Mouse (Mus musculus) kidney, embryonic 14.5 days (tissue): ENCODE data around the gene Klhl9. TPM values are rescaled to one million over a fixed set of nuclear protein-coding genes. Genes with fewer than 3 reads are reported as not detected.

Experiments used
- ATAC-seq: fragments of 200-750 bp; cut with Nextera tagmentation; 2 replicates; pipeline ENCODE4 v1.8.0; 2017; ENCODE audit warnings: moderate number of reproducible peaks, mild to moderate bottlenecking, moderate TSS enrichment, moderate library complexity; ENCODE audit not compliant: low FRiP score, low TSS enrichment
- H3K27ac ChIP-seq: fragments of 300-500 bp; sonication (generic); 2 replicates; pipeline ENCODE4 v1.5.1; 2014; ENCODE audit warnings: low read depth, mild to moderate bottlenecking, low read length, moderate library complexity, mixed read lengths
- H3K27me3 ChIP-seq: fragments of 300-500 bp; sonication (generic); 2 replicates; pipeline ENCODE4 v1.6.1; 2014; ENCODE audit warnings: mild to moderate bottlenecking, low read length; ENCODE audit not compliant: control insufficient read depth, insufficient read depth
- H3K36me3 ChIP-seq: fragments of 300-500 bp; sonication (generic); 2 replicates; pipeline ENCODE4 v1.6.1; 2014; ENCODE audit warnings: low read length, mixed read lengths; ENCODE audit not compliant: control insufficient read depth, insufficient read depth
- H3K4me1 ChIP-seq: fragments of 300-500 bp; sonication (generic); 2 replicates; pipeline ENCODE4 v1.6.1; 2014; ENCODE audit warnings: low read length, mixed read lengths; ENCODE audit not compliant: control insufficient read depth, insufficient read depth
- H3K4me2 ChIP-seq: fragments of 300-500 bp; sonication (generic); replicated peaks from 2 replicates; pipeline ENCODE4 v1.6.1; 2014; ENCODE audit warnings: low read depth, mild to moderate bottlenecking, low read length
- H3K4me3 ChIP-seq: fragments of 300-500 bp; sonication (generic); 2 replicates; pipeline ENCODE4 v1.5.1; 2014; ENCODE audit warnings: mild to moderate bottlenecking, low read length
- H3K9ac ChIP-seq: fragments of 300-500 bp; sonication (generic); 2 replicates; pipeline ENCODE4 v1.6.1; 2014; ENCODE audit warnings: low read depth, mild to moderate bottlenecking, low read length, moderate library complexity
- H3K9me3 ChIP-seq: fragments of 300-500 bp; sonication (generic); 2 replicates; pipeline ENCODE4 v1.6.1; 2016; ENCODE audit warnings: low read length; ENCODE audit not compliant: control insufficient read depth
- WGBS: fragments of 180-500 bp; shearing (Covaris S2); extraction: QIAGEN DNeasy Blood & Tissue Kit; methylation state at CpG from one replicate; pipeline ENCODE4 v1.1.7; 2014; 5-methylcytosine and 5-hydroxymethylcytosine counted together
- polyA plus RNA-seq: library from polyadenylated mRNA; unstranded; fragments of >200 nt; fragmentation: Nextera tagmentation; extraction: Ambion mirVana; gene quantifications from 2 replicates; pipeline ENCODE4 v1.2.1, GENCODE M21; 2014

The Klhl9 gene
- polyA plus RNA-seq, 1 experiment from 2014 or later: 120 TPM

- Histone ChIP-seq H3K4me1 (no peaks in the 10 kb centered on the region), H3K9me3 (no peaks in the 10 kb centered on the region)
These were observed 45.4 kb downstream of the Klhl9 start, which contains the start of gene Ifna16 for GRCm38 (mm10) chr4:88676824-88677223. Gene Ifna16, minus strand, starts transcription at chr4:88676924.

More at GRCm38 (mm10) chr4:88676824-88677223, 45.4 kb downstream of the Klhl9 start, which contains the start of gene Ifna16:
- no peaks in the 10 kb centered on the region for H3K27me3 ChIP-seq
- no peak within 1 kb of the TSS for H3K4me3 ChIP-seq
- no peak within 1 kb of the TSS for H3K27ac ChIP-seq
- H3K36me3 ChIP-seq: no peaks in the 10 kb centered on the region
- 86% methylated on average over 1 of the region's 1 CpGs for WGBS
- no peak for ATAC-seq
- H3K9ac ChIP-seq: no peak within 1 kb of the TSS
- no peak within 1 kb of the TSS for H3K4me2 ChIP-seq

Other genes starting within 250 kb of the Klhl9 start
- gene Ifnb1, start 199.7 kb downstream of the Klhl9 start, polyA plus RNA-seq: not detected in 2 replicates
- not detected in 2 replicates for gene Ifna15, start 164.2 kb downstream of the Klhl9 start, polyA plus RNA-seq
- gene Ifna14, start 150.7 kb downstream of the Klhl9 start, polyA plus RNA-seq: not detected in 2 replicates
- gene Ifna9, start 130.1 kb downstream of the Klhl9 start, polyA plus RNA-seq: not detected in 2 replicates
- not detected in 2 replicates for gene Ifna12, start 119.1 kb downstream of the Klhl9 start, polyA plus RNA-seq
- not detected in 2 replicates for gene C87499, start 88.1 kb downstream of the Klhl9 start, polyA plus RNA-seq
- not detected in 2 replicates for gene Ifna13, start 78.0 kb downstream of the Klhl9 start, polyA plus RNA-seq
- not detected in 2 replicates for gene Ifna16, start 45.5 kb downstream of the Klhl9 start, polyA plus RNA-seq
- not detected in 2 replicates for gene Ifna2, start 38.6 kb downstream of the Klhl9 start, polyA plus RNA-seq
- not detected in 2 replicates for gene Ifnab, start 31.1 kb downstream of the Klhl9 start, polyA plus RNA-seq
- gene Gm26566, start 660 bp downstream of the Klhl9 start, polyA plus RNA-seq: 0.31 and 0.81 TPM in 2 replicates
- not detected in 2 replicates for gene Gm13271, start 32.4 kb upstream of the Klhl9 start, polyA plus RNA-seq
- 0.30 and 0.47 TPM in 2 replicates for gene Gm13283, start 37.7 kb upstream of the Klhl9 start, polyA plus RNA-seq
- 0.51 and 0.92 TPM in 2 replicates for gene Gm13290, start 51.4 kb upstream of the Klhl9 start, polyA plus RNA-seq
- gene Gm13289, start 54.5 kb upstream of the Klhl9 start, polyA plus RNA-seq: not detected in 2 replicates
- gene Gm13272, start 57.4 kb upstream of the Klhl9 start, polyA plus RNA-seq: not detected in 2 replicates
- 0.19 TPM in 1 of 2 replicates, not detected in the other for gene Ifnz, start 59.7 kb upstream of the Klhl9 start, polyA plus RNA-seq
- gene Gm13276, start 63.2 kb upstream of the Klhl9 start, polyA plus RNA-seq: not detected in 2 replicates
- gene Gm13277, start 66.2 kb upstream of the Klhl9 start, polyA plus RNA-seq: not detected in 2 replicates
- not detected in 2 replicates for gene Gm13278, start 69.1 kb upstream of the Klhl9 start, polyA plus RNA-seq
- gene Gm13275, start 72.0 kb upstream of the Klhl9 start, polyA plus RNA-seq: not detected in 2 replicates
- not detected in 2 replicates for gene Gm13279, start 74.9 kb upstream of the Klhl9 start, polyA plus RNA-seq
- gene Gm13285, start 77.2 kb upstream of the Klhl9 start, polyA plus RNA-seq: 0.19 and 0.69 TPM in 2 replicates
- gene Gm13287, start 80.8 kb upstream of the Klhl9 start, polyA plus RNA-seq: not detected in 2 replicates
- gene Gm13288, start 83.1 kb upstream of the Klhl9 start, polyA plus RNA-seq: not detected in 2 replicates
- gene Ifna7, start 93.8 kb upstream of the Klhl9 start, polyA plus RNA-seq: not detected in 2 replicates
- not detected in 2 replicates for gene Ifna11, start 97.5 kb upstream of the Klhl9 start, polyA plus RNA-seq
- gene Ifna6, start 105.0 kb upstream of the Klhl9 start, polyA plus RNA-seq: not detected in 2 replicates
- gene Ifna5, start 113.1 kb upstream of the Klhl9 start, polyA plus RNA-seq: not detected in 2 replicates
- not detected in 2 replicates for gene Ifna4, start 119.4 kb upstream of the Klhl9 start, polyA plus RNA-seq
- not detected in 2 replicates for gene Ifna1, start 127.6 kb upstream of the Klhl9 start, polyA plus RNA-seq
- gene Ifne, start 157.7 kb upstream of the Klhl9 start, polyA plus RNA-seq: not detected in 2 replicates